In the genomic region with DNA sequence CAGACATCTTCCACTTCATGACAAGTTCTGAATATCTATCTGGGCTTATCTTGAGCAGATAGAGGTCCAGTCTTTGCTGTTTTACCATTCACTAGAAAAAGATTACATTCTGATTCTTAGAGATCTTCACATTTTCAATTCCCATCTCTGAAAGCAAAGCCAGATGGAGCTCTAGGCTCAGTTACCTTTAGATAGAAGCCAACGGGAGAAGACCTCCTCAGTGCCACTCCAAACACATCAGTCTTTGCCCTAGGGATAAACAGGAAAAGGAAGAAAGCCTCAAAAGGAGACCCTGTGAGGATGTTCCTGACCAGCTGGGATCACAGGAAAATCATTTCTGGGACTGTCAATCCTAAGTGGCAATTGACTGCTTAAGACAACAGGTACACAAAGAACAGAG, we compare ENCODE assay signal across 23 mouse cellular contexts. TPM values are rescaled to one million over a fixed set of nuclear protein-coding genes. Genes with fewer than 3 reads are reported as not detected.
DNase-seq lines count a peak whose midpoint lies in the region; ATAC-seq and TF ChIP-seq lines count a peak whose summit lies in the region.
"Had no signal": no experiment of that assay in that cellular context is flagged by ENCODE, and none has a peak within 500 bp of the region (broad histone marks: within the 10 kb centered on the region; RNA-seq: fewer than 3 reads in every experiment).

No protein-coding gene starts in this region.

- WGBS in hindbrain, postnatal 0 days: 39% methylated on average over 1 of the region's 1 CpGs
- WGBS in hindbrain, embryonic 11.5 days: 61% methylated on average over 1 of the region's 1 CpGs

- no peaks in the 10 kb centered on the region for H3K9me3 ChIP-seq in hindbrain, postnatal 0 days (ENCODE audit: low read length)
- no peaks in the 10 kb centered on the region for H3K9me3 ChIP-seq in hindbrain, embryonic 11.5 days (ENCODE audit: control insufficient read depth, low read length)
- no peaks in the 10 kb centered on the region for H3K9me3 ChIP-seq in CH12.LX (replicated peaks; ENCODE audit: low read length)
- H3K9me3 ChIP-seq: embryonic facial prominence, embryonic 13.5 days; forebrain, embryonic 13.5 days; G1E; heart, embryonic 10.5 days; heart, embryonic 15.5 days; hindbrain, embryonic 12.5 days had no signal

- dilution Hi-C loops in CH12.LX (cut with MboI; ENCODE audit: extremely low pct_ligation_motif_present, extremely low pct_unique_long_range_greater_than_20kb, low sequenced_read_pairs): no loop called here

- H3K27ac ChIP-seq in hindbrain, postnatal 0 days: no peak overlapping the region
- no peak overlapping the region for H3K27ac ChIP-seq in hindbrain, embryonic 11.5 days (ENCODE audit: low read depth, low read length)
- H3K27ac ChIP-seq in left cerebral cortex, adult 2 months: no peak overlapping the region
- H3K27ac ChIP-seq in CH12.LX (ENCODE audit: insufficient read depth, low read depth): no peak overlapping the region
- H3K27ac ChIP-seq: embryonic facial prominence, embryonic 13.5 days; forebrain, embryonic 13.5 days; heart, embryonic 10.5 days; heart, embryonic 15.5 days; hindbrain, embryonic 12.5 days had no signal

- H3K4me2 ChIP-seq in hindbrain, postnatal 0 days (ENCODE audit: low read depth, low read length): no peak overlapping the region
- H3K4me2 ChIP-seq in hindbrain, embryonic 11.5 days (replicated peaks; ENCODE audit: low read depth, low read length): no peak overlapping the region
- no peak overlapping the region for H3K4me2 ChIP-seq in CH12.LX (ENCODE audit: insufficient read depth, low read depth, poor library complexity, severe bottlenecking)
- H3K4me2 ChIP-seq: embryonic facial prominence, embryonic 13.5 days; forebrain, embryonic 13.5 days; heart, embryonic 15.5 days; hindbrain, embryonic 12.5 days had no signal

- TF ChIP-seq POLR2A in CH12.LX (IDR thresholded peaks at IDR 0.05; ENCODE audit: low read depth, low read length): no peak

- H3K4me1 ChIP-seq in hindbrain, postnatal 0 days (ENCODE audit: insufficient read depth, low read length): peaks cover 3% of the 10 kb centered on the region; the same call in 1 of the 2 replicates
- no peaks in the 10 kb centered on the region for H3K4me1 ChIP-seq in hindbrain, embryonic 11.5 days (replicated peaks; ENCODE audit: control insufficient read depth, insufficient read depth, low read length)
- H3K4me1 ChIP-seq in CH12.LX (ENCODE audit: control insufficient read depth in 1 of 2, insufficient read depth in 2 of 2): peaks cover 3 to 21% of the 10 kb centered on the region in 2 experiments; a peak in 3 of 4 replicates

- peak; percentile 15; the same call in 1 of the 2 replicates for TF ChIP-seq CTCF in hindbrain, postnatal 0 days (IDR thresholded peaks at IDR 0.05; ENCODE audit: low read depth)
- peak; percentile 41 for TF ChIP-seq CTCF in left cerebral cortex, adult 2 months (IDR thresholded peaks at IDR 0.05)
- peak in 1 of 2 experiments; percentile 37; a peak in 2 of 4 replicates for TF ChIP-seq CTCF in CH12.LX (conservative IDR thresholded peaks at IDR 0.05 in 1 of 2, IDR thresholded peaks at IDR 0.05 in 1 of 2; ENCODE audit: low read depth in 2 of 2, low read length in 2 of 2)

- no peak for DNase-seq in hindbrain, postnatal 0 days (ENCODE audit: low spot score)
- no peak for DNase-seq in hindbrain, embryonic 11.5 days (ENCODE audit: low spot score)
- no peak for DNase-seq in left cerebral cortex, adult 2 months (ENCODE audit: extremely low spot score in 1 of 2, low spot score in 2 of 2)
- DNase-seq in left cerebral cortex, postnatal 25 days (ENCODE audit: low spot score in 2 of 2): no peak
- DNase-seq in CH12.LX (ENCODE audit: extremely low read depth) (no peak), NIH3T3 (ENCODE audit: low read depth) (peak; percentile 13)
- no peak for DNase-seq in ovary, postnatal 14 days (ENCODE audit: low spot score)
- DNase-seq: adrenal gland, adult 2 months; adrenal gland, postnatal 25 days; cerebellum, adult 18-20 months; cerebellum, adult 9-11 months; cerebellum, postnatal 36 days; forebrain, postnatal 0 days; gastrocnemius, postnatal 36 days had no signal

- ATAC-seq in hindbrain, postnatal 0 days: no peak
- ATAC-seq in hindbrain, embryonic 11.5 days (ENCODE audit: low FRiP score): no peak
- ATAC-seq: activated CD4-positive, CD25-positive, alpha-beta regulatory T cell, adult 4 months; forebrain, embryonic 13.5 days; forebrain, postnatal 0 days; hindbrain, embryonic 16.5 days; Patski had no signal

- in situ Hi-C loops in CH12.LX (cut with MboI; ENCODE audit: low pct_ligation_motif_present, low pct_unique_long_range_greater_than_20kb, low sequenced_read_pairs): no loop called here

- no peak overlapping the region for H3K9ac ChIP-seq in hindbrain, postnatal 0 days (replicated peaks; ENCODE audit: low read length)
- H3K9ac ChIP-seq in hindbrain, embryonic 11.5 days (ENCODE audit: low read depth, low read length): no peak overlapping the region
- H3K9ac ChIP-seq in CH12.LX (ENCODE audit: insufficient read depth, low read depth): no peak overlapping the region
- H3K9ac ChIP-seq: embryonic facial prominence, embryonic 13.5 days; forebrain, embryonic 13.5 days; forebrain, postnatal 0 days; heart, embryonic 15.5 days; hindbrain, embryonic 12.5 days had no signal

- TF ChIP-seq EP300 in CH12.LX (IDR thresholded peaks at IDR 0.05; ENCODE audit: low read length): no peak

- peak; percentile 34 for TF ChIP-seq RAD21 in CH12.LX (IDR thresholded peaks at IDR 0.05; ENCODE audit: low read depth, low read length)

- intact Hi-C loops in left cerebral cortex, adult 2 months (cut with DNase I): no loop called here
- intact Hi-C loops in left cerebral cortex, postnatal 25 days (cut with DNase I): loop anchor here (10.0 kb wide), 1 partner anchor 291 kb away; no protein-coding TSS in a partner anchor

- H3K27me3 ChIP-seq in hindbrain, postnatal 0 days (ENCODE audit: insufficient read depth, low read length): 0 out of 2 replicates have a peak, but pooled peaks cover 5% of the 10 kb centered on the region
- no peaks in the 10 kb centered on the region; the same call in 1 of the 2 replicates for H3K27me3 ChIP-seq in hindbrain, embryonic 11.5 days (ENCODE audit: control insufficient read depth, insufficient read depth, low read length)
- H3K27me3 ChIP-seq in CH12.LX (replicated peaks): no peaks in the 10 kb centered on the region
- H3K27me3 ChIP-seq: heart, embryonic 15.5 days; Patski had no signal

- no peaks in the 10 kb centered on the region for H3K79me2 ChIP-seq in CH12.LX (replicated peaks; ENCODE audit: control insufficient read depth, extremely low read depth, insufficient read depth, poor library complexity, severe bottlenecking)

- no peak overlapping the region for H3K4me3 ChIP-seq in hindbrain, postnatal 0 days (ENCODE audit: low read length)
- no peak overlapping the region for H3K4me3 ChIP-seq in hindbrain, embryonic 11.5 days (ENCODE audit: low read depth, low read length)
- no peak overlapping the region for H3K4me3 ChIP-seq in left cerebral cortex, adult 2 months
- no peak overlapping the region for H3K4me3 ChIP-seq in CH12.LX (replicated peaks in 1 of 3; ENCODE audit: low read depth in 2 of 3, low read length in 2 of 3, poor library complexity in 1 of 3)
- H3K4me3 ChIP-seq: embryonic facial prominence, embryonic 13.5 days; forebrain, embryonic 13.5 days; heart, embryonic 10.5 days; heart, embryonic 15.5 days; hindbrain, embryonic 12.5 days had no signal

- H3K36me3 ChIP-seq in hindbrain, postnatal 0 days (ENCODE audit: insufficient read depth, low read length): peaks cover 13% of the 10 kb centered on the region; the same call in 1 of the 2 replicates
- no peaks in the 10 kb centered on the region for H3K36me3 ChIP-seq in hindbrain, embryonic 11.5 days (ENCODE audit: control insufficient read depth, insufficient read depth, low read length)
- peaks cover 10 to 35% of the 10 kb centered on the region in 2 experiments for H3K36me3 ChIP-seq in CH12.LX (replicated peaks in 1 of 2; ENCODE audit: control insufficient read depth in 1 of 2, insufficient read depth in 1 of 2, low read length in 1 of 2)
- H3K36me3 ChIP-seq: heart, embryonic 15.5 days had no signal

TF ChIP-seq in CH12.LX, 34 proteins besides CTCF, POLR2A, EP300 and RAD21:
- no peak for TF ChIP-seq ZNF384 (IDR thresholded peaks at IDR 0.05; ENCODE audit: low read depth, low read length)
- 0 out of 2 replicates have a peak, but pooled peaks have one; percentile 6 for TF ChIP-seq SMC3 (IDR thresholded peaks at IDR 0.05; ENCODE audit: low read depth, low read length)

RNA-seq across cellular contexts. Expression of a gene that starts 3.1 kb away (rescaled TPM):
- total RNA-seq in hindbrain, postnatal 0 days (2014; rRNA removed): 22.6 and 23.2 TPM in 2 replicates
- 10.8 and 11.6 TPM in 2 replicates for polyA plus RNA-seq in hindbrain, postnatal 0 days (2015; fragmentation: Nextera tagmentation; extraction: Ambion mirVana)
- polyA plus RNA-seq in hindbrain, embryonic 11.5 days (2014; fragmentation: Nextera tagmentation; extraction: Ambion mirVana): 0.82 and 0.99 TPM in 2 replicates
- total RNA-seq in left cerebral cortex, adult 2 months (2021): 10 to 100 TPM; 17.0 to 24.1 TPM
- 10 to 100 TPM; 14.2 to 33.7 TPM for total RNA-seq in left cerebral cortex, postnatal 25 days (2021)
- total RNA-seq in CH12.LX (2012; rRNA removed) (0.42 and 1.1 TPM in 2 replicates), CH12.LX (2014; rRNA removed) (1.3 and 1.6 TPM in 2 replicates)
- 1.4 TPM in 2 replicates for polyA plus RNA-seq in CH12.LX (2012; ENCODE audit: insufficient read length, low read depth)
- polyA plus RNA-seq: activated CD4-positive, CD25-positive, alpha-beta regulatory T cell, adult 4 months had no signal
